Mouse (Mus musculus) ES-Bruce4 (cell line): Measurements from ENCODE around the gene Iqcn.

ENCODE experiments used
- CTCF ChIP-seq: IDR thresholded peaks from one replicate; pipeline ENCODE4 v1.8.1; 2011; ENCODE audit warnings: low read depth, low read length
- POLR2A ChIP-seq: IDR thresholded peaks from one replicate; pipeline ENCODE4 v1.8.1; 2011; ENCODE audit warnings: low read length; ENCODE audit not compliant: insufficient read depth

GRCm38 (mm10) chr8:70724216-70724615 lies 21.0 kb downstream of the Iqcn start:
- TF ChIP-seq POLR2A = no peak
- TF ChIP-seq CTCF = no peak
